Mouse (Mus musculus) ES-Bruce4 (cell line): ENCODE data around the gene Lrch1. TPM values are rescaled to one million over a fixed set of nuclear protein-coding genes. Genes with fewer than 3 reads are reported as not detected.
A peak's percentile ranks its signal among the peaks of the same experiment; 100 is the strongest.

Experiments
- H3K27ac ChIP-seq: 2 replicates; pipeline ENCODE4 v1.5.1; 2012; ENCODE audit warnings: low read length, inconsistent platforms; ENCODE audit not compliant: insufficient read depth
- H3K27me3 ChIP-seq: 2 replicates; pipeline ENCODE4 v1.6.1; 2012; ENCODE audit warnings: mild to moderate bottlenecking, low read length, inconsistent platforms; ENCODE audit not compliant: control insufficient read depth, poor library complexity, insufficient read depth, severe bottlenecking
- H3K36me3 ChIP-seq: 2 replicates; pipeline ENCODE4 v1.6.1; 2012; ENCODE audit warnings: inconsistent platforms, mild to moderate bottlenecking, low read length, moderate library complexity; ENCODE audit not compliant: control insufficient read depth, poor library complexity, insufficient read depth, severe bottlenecking
- H3K4me1 ChIP-seq: one replicate; pipeline ENCODE4 v1.8.1; 2011; ENCODE audit warnings: low read length; ENCODE audit not compliant: control insufficient read depth, insufficient read depth
- H3K4me3 ChIP-seq: 2 replicates; pipeline ENCODE4 v1.5.1; 2011; ENCODE audit warnings: low read depth, mild to moderate bottlenecking, low read length
- H3K9ac ChIP-seq: 2 replicates; pipeline ENCODE4 v1.6.1; 2012; ENCODE audit warnings: low read depth, mild to moderate bottlenecking, inconsistent platforms; ENCODE audit not compliant: poor library complexity, severe bottlenecking
- H3K9me3 ChIP-seq: replicated peaks from 2 replicates; pipeline ENCODE4 v1.6.1; 2012; ENCODE audit warnings: mild to moderate bottlenecking, low read length, inconsistent platforms; ENCODE audit not compliant: control insufficient read depth, poor library complexity, insufficient read depth, severe bottlenecking
- CTCF ChIP-seq: IDR thresholded peaks from one replicate; pipeline ENCODE4 v1.8.1; 2011; ENCODE audit warnings: low read depth, low read length
- EP300 ChIP-seq: IDR thresholded peaks from 2 replicates; pipeline ENCODE4 v1.6.1; 2011; ENCODE audit warnings: low read depth, low read length; ENCODE audit not compliant: insufficient read depth
- POLR2A ChIP-seq: IDR thresholded peaks from one replicate; pipeline ENCODE4 v1.8.1; 2011; ENCODE audit warnings: low read length; ENCODE audit not compliant: insufficient read depth
- polyA plus RNA-seq: library from polyadenylated mRNA; stranded (reverse); fragments of >200 nt; gene quantifications from 2 replicates; pipeline ENCODE4 v1.2.4, GENCODE M21; 2011; ENCODE audit warnings: low read depth; ENCODE audit not compliant: missing spikeins, insufficient read depth, insufficient read length

Lrch1 gene
- polyA plus RNA-seq, 1 experiment: 17.0 TPM

- Histone ChIP-seq H3K9me3 (no peaks in the 10 kb centered on the region), H3K27ac (no peak overlapping the region), H3K4me3 (no peak overlapping the region), H3K4me1 (no peaks in the 10 kb centered on the region), H3K27me3 (no peaks in the 10 kb centered on the region), H3K9ac (no peak overlapping the region), H3K36me3 (no peaks in the 10 kb centered on the region)
- TF ChIP-seq EP300 (no peak), POLR2A (no peak), CTCF (no peak)
These were observed 160.0 kb downstream of the Lrch1 start for GRCm38 (mm10) chr14:74787717-74788116.

GRCm38 (mm10) chr14:74784243-74784934 is 163.3 kb downstream of the Lrch1 start:
- no peaks in the 10 kb centered on the region for H3K36me3 ChIP-seq
- TF ChIP-seq EP300 (no peak), POLR2A (no peak), CTCF (no peak)
- no peaks in the 10 kb centered on the region for H3K9me3 ChIP-seq
- no peaks in the 10 kb centered on the region for H3K27me3 ChIP-seq
- H3K4me3 ChIP-seq: no peak overlapping the region
- H3K27ac ChIP-seq: no peak overlapping the region
- H3K4me1 ChIP-seq: no peaks in the 10 kb centered on the region
- no peak overlapping the region for H3K9ac ChIP-seq

- no peak overlapping the region for H3K27ac ChIP-seq
- no peaks in the 10 kb centered on the region for H3K4me1 ChIP-seq
- H3K27me3 ChIP-seq: no peaks in the 10 kb centered on the region
- peaks cover 4% of the 10 kb centered on the region; the same call in 1 of the 2 replicates for H3K36me3 ChIP-seq
- peaks cover 8% of the 10 kb centered on the region for H3K9me3 ChIP-seq
- no peak overlapping the region for H3K9ac ChIP-seq
- no peak overlapping the region for H3K4me3 ChIP-seq
- TF ChIP-seq POLR2A (no peak), EP300 (no peak), CTCF (no peak)
These were observed 173.5 kb downstream of the Lrch1 start for GRCm38 (mm10) chr14:74774046-74774619.

- Histone ChIP-seq H3K36me3 (peaks cover 2% of the 10 kb centered on the region; the same call in 1 of the 2 replicates), H3K9ac (no peak overlapping the region), H3K4me1 (no peaks in the 10 kb centered on the region), H3K27ac (no peak overlapping the region), H3K4me3 (no peak overlapping the region), H3K27me3 (no peaks in the 10 kb centered on the region), H3K9me3 (peaks cover 8% of the 10 kb centered on the region)
- TF ChIP-seq CTCF (no peak), EP300 (no peak), POLR2A (no peak)
These were observed 179.8 kb downstream of the Lrch1 start for GRCm38 (mm10) chr14:74767892-74768291.

- no peaks in the 10 kb centered on the region for H3K9me3 ChIP-seq
- no peak overlapping the region for H3K4me3 ChIP-seq
- H3K27me3 ChIP-seq: no peaks in the 10 kb centered on the region
- no peaks in the 10 kb centered on the region for H3K36me3 ChIP-seq
- H3K4me1 ChIP-seq: no peaks in the 10 kb centered on the region
- no peak overlapping the region for H3K9ac ChIP-seq
- peak; percentile 81 for TF ChIP-seq CTCF
- TF ChIP-seq POLR2A: no peak
- no peak overlapping the region for H3K27ac ChIP-seq
These were observed 183.3 kb downstream of the Lrch1 start for GRCm38 (mm10) chr14:74764191-74764918.

GRCm38 (mm10) chr14:74736850-74737249 is 210.8 kb downstream of the Lrch1 start:
- H3K4me1 ChIP-seq: no peaks in the 10 kb centered on the region
- H3K9me3 ChIP-seq: no peaks in the 10 kb centered on the region
- H3K4me3 ChIP-seq: no peak overlapping the region
- H3K27ac ChIP-seq: no peak overlapping the region
- H3K27me3 ChIP-seq: no peaks in the 10 kb centered on the region
- TF ChIP-seq EP300 (no peak), POLR2A (no peak), CTCF (no peak)
- no peak overlapping the region for H3K9ac ChIP-seq
- H3K36me3 ChIP-seq: peaks cover 31% of the 10 kb centered on the region
